In genomic region chr8:103288561-103288974, GRCm38 (mm10) we compare ENCODE assay signal across 14 mouse cellular contexts.
A peak's percentile ranks its signal among the peaks of the same experiment; 100 is the strongest.
DNase-seq lines count a peak whose midpoint lies in the region; ATAC-seq and TF ChIP-seq lines count a peak whose summit lies in the region.
"Had no signal": no experiment of that assay in that cellular context is flagged by ENCODE, and none has a peak within 500 bp of the region (broad histone marks: within the 10 kb centered on the region; RNA-seq: fewer than 3 reads in every experiment).

No protein-coding gene starts in this region.

- WGBS in midbrain, embryonic 12.5 days: 57% methylated on average over 12 of the region's 12 CpGs
- WGBS in midbrain, embryonic 11.5 days: 69% methylated on average over 12 of the region's 12 CpGs
- 15% methylated on average over 12 of the region's 12 CpGs for WGBS in forebrain, embryonic 14.5 days

- peaks cover 10% of the 10 kb centered on the region; the same call in 1 of the 2 replicates for H3K27me3 ChIP-seq in midbrain, embryonic 12.5 days
- H3K27me3 ChIP-seq in midbrain, embryonic 11.5 days (ENCODE audit: control insufficient read depth, insufficient read depth, low read length): no peaks in the 10 kb centered on the region
- peaks cover 3% of the 10 kb centered on the region; the same call in 1 of the 2 replicates for H3K27me3 ChIP-seq in forebrain, embryonic 14.5 days (replicated peaks; ENCODE audit: control insufficient read depth, insufficient read depth, low read length)
- H3K27me3 ChIP-seq: Patski; stomach, embryonic 15.5 days had no signal

- no peak overlapping the region for H3K4me2 ChIP-seq in midbrain, embryonic 12.5 days (replicated peaks)
- H3K4me2 ChIP-seq in midbrain, embryonic 11.5 days: no peak overlapping the region
- H3K4me2 ChIP-seq in forebrain, embryonic 14.5 days (ENCODE audit: low read length): 0 out of 2 replicates have a peak overlapping the region, but pooled peaks have one; percentile 0
- H3K4me2 ChIP-seq: stomach, embryonic 15.5 days had no signal

- no peak overlapping the region for H3K4me3 ChIP-seq in midbrain, embryonic 12.5 days
- no peak overlapping the region for H3K4me3 ChIP-seq in midbrain, embryonic 11.5 days (ENCODE audit: low read depth, low read length)
- no peak overlapping the region for H3K4me3 ChIP-seq in forebrain, embryonic 14.5 days (ENCODE audit: low read depth, low read length)
- peak overlapping the region; percentile 6; the same call in 1 of the 2 replicates for H3K4me3 ChIP-seq in layer of hippocampus, adult 2 months
- H3K4me3 ChIP-seq: heart, adult 2 months; stomach, embryonic 15.5 days had no signal

- peaks cover 6% of the 10 kb centered on the region for H3K4me1 ChIP-seq in midbrain, embryonic 12.5 days
- no peaks in the 10 kb centered on the region for H3K4me1 ChIP-seq in midbrain, embryonic 11.5 days (ENCODE audit: control insufficient read depth, insufficient read depth, low read length)
- no peaks in the 10 kb centered on the region for H3K4me1 ChIP-seq in forebrain, embryonic 14.5 days (ENCODE audit: control insufficient read depth, insufficient read depth, low read length)
- H3K4me1 ChIP-seq: stomach, embryonic 15.5 days had no signal

- peak; percentile 38; the same call in 1 of the 2 replicates for ATAC-seq in midbrain, embryonic 12.5 days (ENCODE audit: low FRiP score, low read depth)
- no peak for ATAC-seq in midbrain, embryonic 11.5 days (ENCODE audit: low FRiP score)
- ATAC-seq in forebrain, embryonic 14.5 days: peak; percentile 63
- ATAC-seq: Patski had no signal

- TF ChIP-seq CTCF in layer of hippocampus, adult 2 months (conservative IDR thresholded peaks at IDR 0.05): no peak

- H3K9me3 ChIP-seq in midbrain, embryonic 12.5 days: no peaks in the 10 kb centered on the region
- H3K9me3 ChIP-seq in midbrain, embryonic 11.5 days (ENCODE audit: control insufficient read depth, low read length): no peaks in the 10 kb centered on the region
- H3K9me3 ChIP-seq in forebrain, embryonic 14.5 days (replicated peaks; ENCODE audit: control insufficient read depth, low read length): no peaks in the 10 kb centered on the region
- H3K9me3 ChIP-seq: stomach, embryonic 15.5 days had no signal

- H3K9ac ChIP-seq in midbrain, embryonic 12.5 days (replicated peaks): no peak overlapping the region
- H3K9ac ChIP-seq in midbrain, embryonic 11.5 days (ENCODE audit: low read length): no peak overlapping the region
- no peak overlapping the region for H3K9ac ChIP-seq in forebrain, embryonic 14.5 days (ENCODE audit: low read length)
- H3K9ac ChIP-seq: stomach, embryonic 15.5 days had no signal

- no peak for DNase-seq in midbrain, embryonic 11.5 days (ENCODE audit: low spot score, missing footprints)
- DNase-seq in forebrain, embryonic 14.5 days (ENCODE audit: low spot score): peak; percentile 68
- peak in 1 of 2 experiments; percentile 46 for DNase-seq in layer of hippocampus, adult 2 months (ENCODE audit: low spot score in 2 of 2)
- DNase-seq in retina, embryonic 14.5 days (ENCODE audit: low spot score): peak; percentile 24
- no peak for DNase-seq in adrenal gland, postnatal 36 days
- no peak for DNase-seq in ovary, postnatal 14 days (ENCODE audit: low spot score)
- DNase-seq: adrenal gland, postnatal 10 days; cerebellum, adult 11-12 months; heart, adult 2 months; heart, postnatal 14 days; kidney, adult 2 months had no signal

- H3K27ac ChIP-seq in midbrain, embryonic 12.5 days (replicated peaks): no peak overlapping the region
- no peak overlapping the region for H3K27ac ChIP-seq in midbrain, embryonic 11.5 days (ENCODE audit: low read depth, low read length)
- no peak overlapping the region for H3K27ac ChIP-seq in forebrain, embryonic 14.5 days (ENCODE audit: low read depth, low read length)
- no peak overlapping the region; the same call in 1 of the 2 replicates for H3K27ac ChIP-seq in layer of hippocampus, adult 2 months
- H3K27ac ChIP-seq: heart, adult 2 months; stomach, embryonic 15.5 days had no signal

- H3K36me3 ChIP-seq in midbrain, embryonic 12.5 days: no peaks in the 10 kb centered on the region
- no peaks in the 10 kb centered on the region for H3K36me3 ChIP-seq in midbrain, embryonic 11.5 days (ENCODE audit: control insufficient read depth, insufficient read depth, low read length)
- H3K36me3 ChIP-seq in forebrain, embryonic 14.5 days (ENCODE audit: control insufficient read depth, insufficient read depth, low read length): no peaks in the 10 kb centered on the region
- H3K36me3 ChIP-seq: stomach, embryonic 15.5 days had no signal

Comparison
In these comparisons a context has a peak if more than half of its experiments do, and no peak if none do; other contexts are left out.
1. DNase-seq: peak in forebrain, embryonic 14.5 days (single experiment) and retina, embryonic 14.5 days (single experiment); none in midbrain, embryonic 11.5 days (single experiment), adrenal gland, postnatal 36 days (0 of 2) and ovary, postnatal 14 days (single experiment).